ENCODE assay signal across 8 mouse cellular contexts in the genomic region with DNA sequence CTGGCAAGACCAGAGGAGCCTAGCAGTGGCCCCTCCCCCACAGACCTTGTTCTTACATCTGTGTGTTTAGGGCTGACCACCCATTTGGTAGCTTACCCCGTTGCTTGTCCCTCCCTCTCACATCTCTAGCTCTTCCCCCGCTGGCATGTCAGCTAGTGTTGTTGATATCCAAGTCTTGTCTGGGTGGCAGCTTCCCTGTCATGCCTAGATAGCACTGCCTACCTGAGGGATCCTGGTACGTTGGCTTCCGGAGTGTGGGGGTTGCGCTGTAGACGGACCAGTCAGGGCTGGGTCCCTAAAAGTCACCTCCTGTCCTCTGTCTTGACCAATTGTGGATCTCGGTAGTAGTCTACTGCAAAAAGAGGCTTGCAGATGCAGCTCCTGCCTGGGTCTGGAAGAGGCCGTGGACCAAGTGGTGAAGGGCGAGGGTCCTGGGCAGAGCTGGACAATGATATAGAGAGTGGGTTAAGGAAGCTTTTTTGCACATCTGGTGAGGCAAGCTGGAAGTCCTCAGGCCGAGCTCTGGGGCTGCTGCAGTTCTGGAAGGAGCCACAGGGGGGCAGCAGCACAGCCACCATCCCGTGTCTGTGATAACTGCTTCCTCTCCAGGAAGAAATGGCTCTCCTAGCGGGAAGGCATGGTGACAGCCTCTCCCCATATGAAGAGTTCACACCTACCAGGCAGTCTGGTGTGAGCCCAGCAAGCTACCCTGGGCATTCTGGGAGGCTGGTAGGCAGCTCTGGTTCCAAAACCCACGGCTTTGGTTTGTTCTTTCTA. TPM values are rescaled to one million over a fixed set of nuclear protein-coding genes. Genes with fewer than 3 reads are reported as not detected.
A peak's percentile ranks its signal among the peaks of the same experiment; 100 is the strongest.
DNase-seq lines count a peak whose midpoint lies in the region; ATAC-seq and TF ChIP-seq lines count a peak whose summit lies in the region.

No protein-coding gene starts in this region.

- DNase-seq in Patski (ENCODE audit: low read depth, low spot score) = peak; percentile 17
- DNase-seq in cerebellum, postnatal 4 days (ENCODE audit: low spot score in 2 of 2) = peak; percentile 79 to 86
- peak; percentile 67 to 73 for DNase-seq in gastrocnemius, postnatal 4 days (ENCODE audit: low spot score in 2 of 2)
- DNase-seq in kidney, adult 9 months = peak; percentile 77
- DNase-seq in lung, adult 2 months = peak; percentile 79
- DNase-seq in ovary, postnatal 36 days (ENCODE audit: low spot score) = peak; percentile 74
- peak; percentile 75 for DNase-seq in urinary bladder, postnatal 14 days (ENCODE audit: low spot score)

- WGBS in lung, adult 2 months = 55% methylated on average over 13 of the region's 13 CpGs

- no peaks in the 10 kb centered on the region for H3K4me1 ChIP-seq in lung, adult 2 months (ENCODE audit: control insufficient read depth, insufficient read depth, low read length)

- no peaks in the 10 kb centered on the region for H3K79me2 ChIP-seq in C2C12 (ENCODE audit: control insufficient read depth, insufficient read depth)

- no peak overlapping the region for H3ac ChIP-seq in C2C12 (ENCODE audit: control insufficient read depth, insufficient read length, low read depth)

- POLR2A ChIA-PET in Patski (lab: Charles Lee) = no interaction called here

- H3K27me3 ChIP-seq in C2C12 (ENCODE audit: control insufficient read depth, insufficient read depth, insufficient read length) = no peaks in the 10 kb centered on the region
- no peaks in the 10 kb centered on the region for H3K27me3 ChIP-seq in Patski

- TF ChIP-seq CTCF in C2C12 (IDR thresholded peaks at IDR 0.05; ENCODE audit: control insufficient read depth, insufficient read depth, insufficient read length) = peak; percentile 73
- no peak for TF ChIP-seq CTCF in Patski (IDR thresholded peaks at IDR 0.05)
- peak; percentile 81 for TF ChIP-seq CTCF in lung, adult 2 months (IDR thresholded peaks at IDR 0.05; ENCODE audit: insufficient read depth, low read length)

- CTCF ChIA-PET in Patski (lab: Charles Lee) = interaction anchor here (0.7 to 2.8 kb wide), 14 partner anchors 9 to 243 kb away, joined by 3 to 14 read pairs (median 3); no protein-coding TSS in a partner anchor

- H3K79me3 ChIP-seq in C2C12 (ENCODE audit: low read depth) = no peaks in the 10 kb centered on the region

- no peak for ATAC-seq in Patski

- no peak for TF ChIP-seq POLR2A in lung, adult 2 months (IDR thresholded peaks at IDR 0.05; ENCODE audit: borderline replicate concordance, extremely low read depth, low read depth, low read length)

- H3K36me3 ChIP-seq in C2C12 (ENCODE audit: control insufficient read depth, insufficient read depth) = peaks cover 71% of the 10 kb centered on the region

- H3K4me3 ChIP-seq in C2C12 (ENCODE audit: insufficient read depth, poor library complexity, severe bottlenecking) = no peak overlapping the region
- no peak overlapping the region for H3K4me3 ChIP-seq in lung, adult 2 months (replicated peaks; ENCODE audit: extremely low read depth, low read depth, low read length)

- in situ Hi-C loops in Patski (cut with MboI; ENCODE audit: low pct_unique_long_range_greater_than_20kb) = loop anchor here (5.0 kb wide), 1 partner anchor 33 kb away; no protein-coding TSS in a partner anchor

TF ChIP-seq in C2C12, 6 proteins besides CTCF, POLR2A, EP300 and RAD21:
- TF ChIP-seq MYOD1 (IDR thresholded peaks at IDR 0.05; ENCODE audit: control insufficient read depth, insufficient read length, low read depth) (no peak), USF1 (IDR thresholded peaks at IDR 0.05; ENCODE audit: low read depth) (no peak), FOSL1 (IDR thresholded peaks at IDR 0.05; ENCODE audit: insufficient read depth, low read length, poor library complexity, severe bottlenecking) (no peak), MAX (IDR thresholded peaks at IDR 0.05) (no peak), MYOG (IDR thresholded peaks at IDR 0.05; ENCODE audit: control insufficient read depth, extremely low read depth, insufficient read length) (no peak), CEBPB (IDR thresholded peaks at IDR 0.05; ENCODE audit: low read depth) (no peak)

RNA-seq across cellular contexts. Expression of a gene that starts 19.0 kb away (rescaled TPM):
- polyA plus RNA-seq in C2C12 (2012; fragmentation: generic; extraction: Trizol) (69.8 TPM), Patski (2021) (28.6 TPM)
- total RNA-seq in gastrocnemius, postnatal 4 days (2021) = 10 to 100 TPM; 22.5 to 26.3 TPM
- polyA plus RNA-seq in lung, adult 2 months (2012; rRNA removed) = 4.4 and 4.5 TPM in 2 replicates

Comparison
In these comparisons a context has a peak if more than half of its experiments do, and no peak if none do; other contexts are left out.
1. DNase-seq: peak in every context shown above with its lines; median percentile 82 in cerebellum, postnatal 4 days; 79 in lung, adult 2 months; 77 in kidney, adult 9 months; 75 in urinary bladder, postnatal 14 days; 74 in ovary, postnatal 36 days; 70 in gastrocnemius, postnatal 4 days; 17 in Patski.